Mouse (Mus musculus) erythroid progenitor cell, adult 5-6 weeks (primary cell): ENCODE data around the gene Trappc3. TPM values are rescaled to one million over a fixed set of nuclear protein-coding genes. Genes with fewer than 3 reads are reported as not detected.
A peak's percentile ranks its signal among the peaks of the same experiment; 100 is the strongest.

ENCODE experiments used
- ATAC-seq: replicated peaks from 2 replicates; pipeline ENCODE4 v1.8.0; 2016; ENCODE audit warnings: moderate number of reproducible peaks, mild to moderate bottlenecking, moderate TSS enrichment, inconsistent platforms; ENCODE audit not compliant: poor library complexity, low FRiP score, severe bottlenecking
- total RNA-seq, 2 experiments: library from RNA; stranded (forward) in 1 of 2; stranded (reverse) in 1 of 2; fragments of 150-400 nt in 1 of 2; fragments of 186-747, 209-891 nt in 1 of 2; gene quantifications; 2 replicates each; pipeline versions ENCODE4 v1.2.3 to v1.2.4; 2015 to 2017; ENCODE audit warnings: low replicate concordance in 2 of 2

The Trappc3 gene
- total RNA-seq, 2 experiments from 2014 or later, result 9.2 to 10.9 TPM

- ATAC-seq, result no peak
Observed at GRCm38 (mm10) chr4:126306827-126307226, 44.7 kb downstream of the Trappc3 start.

GRCm38 (mm10) chr4:126309211-126309921, 47.2 kb downstream of the Trappc3 start:
- ATAC-seq, result no peak

DNA sequence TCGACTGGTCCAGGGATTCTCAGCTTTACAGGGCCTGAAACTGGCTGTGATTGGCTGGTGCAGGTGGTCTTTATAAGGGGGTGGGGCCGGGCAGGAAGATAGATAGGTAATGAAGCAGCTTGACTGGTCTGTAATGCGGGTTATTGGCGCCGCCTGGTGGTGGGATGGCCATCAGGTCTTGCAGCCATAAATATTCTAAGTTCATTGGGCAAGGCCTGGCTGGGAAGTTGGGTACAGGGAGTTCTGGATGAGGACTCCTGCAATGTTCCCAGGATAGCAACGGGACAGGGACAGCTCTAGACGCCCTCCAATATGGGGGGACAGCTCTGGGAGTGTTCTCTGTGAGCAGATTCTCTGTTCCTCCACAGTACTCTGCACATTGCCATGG, 47.8 kb downstream of the Trappc3 start:
- ATAC-seq, result no peak

GRCm38 (mm10) chr4:126310344-126310743, 48.2 kb downstream of the Trappc3 start:
- no peak for ATAC-seq

DNA sequence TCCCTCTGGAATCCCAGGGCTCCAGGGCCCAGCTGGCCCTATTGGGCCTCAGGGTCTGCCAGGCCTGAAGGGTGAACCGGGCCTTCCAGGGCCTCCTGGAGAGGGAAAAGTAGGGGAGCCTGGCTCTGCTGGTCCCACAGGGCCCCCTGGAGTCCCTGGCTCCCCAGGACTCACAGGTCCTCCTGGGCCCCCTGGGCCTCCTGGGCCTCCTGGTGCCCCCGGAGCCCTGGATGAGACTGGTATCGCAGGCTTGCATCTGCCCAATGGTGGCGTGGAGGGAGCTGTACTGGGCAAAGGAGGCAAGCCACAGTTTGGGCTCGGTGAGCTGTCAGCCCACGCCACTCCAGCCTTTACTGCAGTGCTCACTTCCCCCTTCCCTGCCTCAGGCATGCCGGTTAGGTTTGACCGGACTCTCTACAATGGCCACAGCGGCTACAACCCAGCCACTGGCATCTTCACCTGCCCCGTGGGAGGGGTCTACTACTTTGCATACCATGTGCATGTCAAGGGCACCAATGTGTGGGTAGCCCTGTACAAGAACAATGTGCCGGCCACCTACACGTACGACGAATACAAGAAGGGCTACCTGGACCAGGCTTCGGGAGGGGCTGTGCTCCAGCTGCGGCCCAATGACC, 49.6 kb downstream of the Trappc3 start:
- no peak for ATAC-seq

DNA sequence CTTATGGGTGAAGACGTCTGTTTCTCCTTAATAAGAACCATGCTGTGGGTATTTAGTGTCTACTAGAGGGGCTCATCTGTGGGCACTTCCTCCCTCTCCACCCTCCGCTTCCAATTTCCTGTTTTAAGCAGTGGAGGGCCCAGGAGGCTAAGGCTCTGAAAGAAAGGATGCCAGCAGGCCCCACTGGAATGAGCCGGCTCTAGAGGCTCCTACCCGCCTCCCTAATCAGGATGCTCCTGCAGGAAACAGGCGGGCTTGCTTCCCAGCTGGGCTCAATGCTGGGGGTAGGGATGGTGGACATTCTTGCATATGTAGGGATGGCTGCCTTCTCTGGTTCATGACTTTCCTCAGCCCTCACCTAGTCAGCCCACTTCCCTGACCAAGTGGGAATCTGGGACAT, 51.1 kb downstream of the Trappc3 start:
- ATAC-seq, result no peak

- ATAC-seq, result no peak
Observed at GRCm38 (mm10) chr4:126314393-126314792, 52.3 kb downstream of the Trappc3 start.

- no peak for ATAC-seq
Observed at GRCm38 (mm10) chr4:126315931-126316330, 53.8 kb downstream of the Trappc3 start.

DNA sequence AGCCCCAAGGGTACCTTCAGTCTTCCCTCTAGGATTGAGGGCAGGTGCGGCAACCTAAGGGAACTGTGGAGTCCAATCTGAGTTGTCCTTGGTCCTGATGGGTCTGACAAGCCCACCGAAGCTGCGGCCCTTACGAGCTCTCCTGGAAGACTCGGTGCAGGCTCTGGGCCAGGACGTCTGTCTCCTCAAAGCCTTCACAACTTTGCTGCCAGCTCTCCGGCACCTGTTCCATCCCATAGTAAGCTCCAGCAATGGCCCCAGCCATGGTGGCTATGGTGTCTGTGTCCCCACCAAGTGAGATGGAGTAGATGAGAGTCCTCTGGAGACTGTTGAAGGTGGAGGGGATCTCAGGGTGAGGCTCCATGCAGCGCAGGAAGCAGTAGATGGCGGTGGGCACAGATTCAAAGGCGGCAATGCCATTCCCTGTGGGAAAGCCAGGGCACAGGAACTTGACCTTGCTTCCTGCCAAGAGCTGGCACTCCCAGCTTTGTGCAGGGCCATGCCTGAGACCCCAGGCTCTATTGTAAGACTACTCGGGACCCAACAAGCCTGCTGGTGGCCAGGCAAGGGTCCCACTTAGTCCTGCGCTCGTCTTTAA, 54.4 kb downstream of the Trappc3 start:
- ATAC-seq, result no peak

GRCm38 (mm10) chr4:126319806-126320205, 57.7 kb downstream of the Trappc3 start:
- no peak for ATAC-seq

DNA sequence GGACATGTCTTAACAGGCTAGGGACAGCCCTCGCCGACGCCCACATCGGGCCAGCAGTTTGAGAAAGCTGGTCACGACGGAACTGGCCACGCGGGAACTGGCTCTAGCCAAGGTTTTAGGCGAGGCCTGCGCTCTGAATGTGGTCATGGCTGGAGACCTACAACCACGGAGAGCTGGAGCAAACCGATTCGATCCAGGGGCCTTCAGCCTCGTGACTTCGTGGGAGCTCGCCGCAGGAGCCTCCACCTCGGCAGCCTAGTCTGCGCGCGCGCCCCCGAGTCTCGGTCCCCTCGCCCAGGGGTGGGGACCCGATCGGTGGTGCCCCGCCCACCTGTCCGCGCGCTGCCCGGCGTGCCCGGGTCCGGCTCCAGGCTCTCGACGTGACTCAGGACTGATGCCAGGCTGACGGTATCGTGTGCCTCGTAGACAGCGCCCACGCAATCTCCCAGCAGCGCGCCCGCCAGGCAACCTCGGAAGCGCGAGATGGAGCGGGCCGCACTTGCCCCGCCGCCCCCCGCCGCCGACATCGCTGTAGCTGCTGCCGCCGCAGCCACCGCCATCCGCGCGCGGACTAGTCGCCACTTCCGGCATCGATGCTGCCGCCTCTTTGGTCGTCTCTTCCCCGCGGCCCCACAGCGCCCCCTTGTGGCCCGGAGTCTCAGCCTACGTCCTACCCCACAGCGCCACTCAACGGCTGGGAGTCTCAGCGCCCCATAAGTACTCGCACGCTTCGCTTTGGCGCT, 59.2 kb downstream of the Trappc3 start, which contains the start of gene Adprhl2:
TSS of gene Adprhl2 (minus strand) at position 593 of the 743 bp plus-strand sequence.
- peak; percentile 93 for ATAC-seq

DNA sequence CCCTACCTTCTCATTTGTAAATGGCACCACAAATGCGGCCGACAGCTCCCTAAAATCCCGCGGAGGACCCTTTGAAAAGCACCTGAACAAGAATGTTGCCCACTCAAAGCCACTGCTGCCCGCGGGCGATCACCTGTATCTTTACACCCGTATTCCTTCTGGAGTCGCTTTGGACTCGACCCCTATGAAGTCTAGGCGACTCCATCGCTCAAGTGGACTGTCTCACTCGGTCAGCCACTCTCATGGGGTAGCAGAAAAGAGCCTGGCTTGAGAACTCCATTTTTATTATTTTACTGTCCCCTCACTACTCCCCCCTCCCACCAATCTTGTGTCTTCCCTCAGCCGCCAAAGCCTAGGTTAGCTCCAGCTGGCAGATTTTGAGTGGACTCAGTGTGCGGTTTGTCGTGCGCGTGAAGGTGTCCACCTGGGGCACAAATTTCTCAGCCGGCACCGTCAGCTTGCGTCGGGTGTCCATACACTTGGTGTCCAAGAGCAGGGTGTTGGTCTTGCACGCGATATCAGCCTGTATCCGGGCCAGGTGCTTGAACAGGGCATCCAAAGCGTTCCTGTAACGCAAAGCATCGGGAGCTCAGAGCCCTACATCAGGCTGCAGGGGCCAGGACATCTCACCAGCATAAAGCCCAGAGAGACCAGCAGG, 59.9 kb downstream of the Trappc3 start:
- ATAC-seq, result no peak

GRCm38 (mm10) chr4:126322646-126323045, 60.5 kb downstream of the Trappc3 start:
- no peak for ATAC-seq

DNA sequence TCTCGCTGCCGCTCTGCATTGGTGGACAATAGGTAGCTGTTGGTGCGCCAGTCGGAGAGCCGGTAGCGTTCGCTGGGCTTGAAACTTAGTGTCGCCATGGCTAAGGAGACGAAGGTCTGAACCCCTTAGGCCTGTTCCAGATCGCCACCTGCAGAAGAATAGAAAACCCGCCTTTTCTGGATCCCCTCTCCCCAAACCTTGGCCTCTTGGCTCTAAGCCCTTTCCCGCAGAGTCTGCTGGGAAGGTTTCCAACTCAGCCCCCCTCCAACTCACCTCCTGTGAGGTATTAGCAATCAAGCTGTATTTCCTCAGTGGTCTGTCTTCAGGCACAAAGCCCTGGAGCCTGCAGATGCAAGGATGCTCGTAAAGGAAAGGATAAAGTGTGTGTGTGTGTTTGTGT, 62.7 kb downstream of the Trappc3 start:
- ATAC-seq, result no peak

GRCm38 (mm10) chr4:126325281-126325861, 63.2 kb downstream of the Trappc3 start, which contains the start of gene Tekt2:
Tekt2 (minus strand) TSS chr4:126325688.
- ATAC-seq, result no peak

Other genes starting within 250 kb of the Trappc3 start
- 33.2 and 46.1 TPM in 2 replicates for gene Csf3r, start 237.8 kb upstream of the Trappc3 start, total RNA-seq (2015; ENCODE audit: low replicate concordance)
- gene Csf3r, start 237.8 kb upstream of the Trappc3 start, total RNA-seq (2017; ENCODE audit: low replicate concordance), result 11.7 and 14.2 TPM in 2 replicates
- 22.6 and 42.9 TPM in 2 replicates for gene Mrps15, start 215.4 kb upstream of the Trappc3 start, total RNA-seq (2015; ENCODE audit: low replicate concordance)
- gene Mrps15, start 215.4 kb upstream of the Trappc3 start, total RNA-seq (2017; ENCODE audit: low replicate concordance), result 15.5 and 28.0 TPM in 2 replicates
- gene Oscp1, start 203.8 kb upstream of the Trappc3 start, total RNA-seq (2015; ENCODE audit: low replicate concordance), result 1.3 and 14.8 TPM in 2 replicates
- 5.6 and 8.9 TPM in 2 replicates for gene Oscp1, start 203.8 kb upstream of the Trappc3 start, total RNA-seq (2017; ENCODE audit: low replicate concordance)
- gene Lsm10, start 165.7 kb upstream of the Trappc3 start, total RNA-seq (2015; ENCODE audit: low replicate concordance), result 18.0 and 73.2 TPM in 2 replicates
- gene Lsm10, start 165.7 kb upstream of the Trappc3 start, total RNA-seq (2017; ENCODE audit: low replicate concordance), result 2.2 and 4.1 TPM in 2 replicates
- 4.7 and 10.1 TPM in 2 replicates for gene Stk40, start 158.4 kb upstream of the Trappc3 start, total RNA-seq (2015; ENCODE audit: low replicate concordance)
- 2.4 and 6.4 TPM in 2 replicates for gene Stk40, start 158.4 kb upstream of the Trappc3 start, total RNA-seq (2017; ENCODE audit: low replicate concordance)
- gene Eva1b, start 114.6 kb upstream of the Trappc3 start, total RNA-seq (2015; ENCODE audit: low replicate concordance), result not detected in 2 replicates
- 0.51 TPM in 1 of 2 replicates, not detected in the other for gene Eva1b, start 114.6 kb upstream of the Trappc3 start, total RNA-seq (2017; ENCODE audit: low replicate concordance)
- gene Sh3d21, start 98.8 kb upstream of the Trappc3 start, total RNA-seq (2015; ENCODE audit: low replicate concordance), result 1.8 TPM in 1 of 2 replicates, not detected in the other
- gene Sh3d21, start 98.8 kb upstream of the Trappc3 start, total RNA-seq (2017; ENCODE audit: low replicate concordance), result 0.90 TPM in 1 of 2 replicates, not detected in the other
- gene Thrap3, start 59.6 kb upstream of the Trappc3 start, total RNA-seq (2015; ENCODE audit: low replicate concordance), result 169 and 213 TPM in 2 replicates
- 298 and 354 TPM in 2 replicates for gene Thrap3, start 59.6 kb upstream of the Trappc3 start, total RNA-seq (2017; ENCODE audit: low replicate concordance)
- gene Map7d1, start 6.0 kb upstream of the Trappc3 start, total RNA-seq (2015; ENCODE audit: low replicate concordance), result 6.7 and 12.3 TPM in 2 replicates
- 6.3 and 8.2 TPM in 2 replicates for gene Map7d1, start 6.0 kb upstream of the Trappc3 start, total RNA-seq (2017; ENCODE audit: low replicate concordance)
- gene Col8a2, start 24.5 kb downstream of the Trappc3 start, total RNA-seq (2015; ENCODE audit: low replicate concordance), result not detected in 2 replicates
- 0.39 TPM in 1 of 2 replicates, not detected in the other for gene Col8a2, start 24.5 kb downstream of the Trappc3 start, total RNA-seq (2017; ENCODE audit: low replicate concordance)
- gene Adprhl2, start 59.4 kb downstream of the Trappc3 start, total RNA-seq (2015; ENCODE audit: low replicate concordance), result 2.2 TPM in 1 of 2 replicates, not detected in the other
- 4.7 and 5.5 TPM in 2 replicates for gene Adprhl2, start 59.4 kb downstream of the Trappc3 start, total RNA-seq (2017; ENCODE audit: low replicate concordance)
- gene Tekt2, start 63.4 kb downstream of the Trappc3 start, total RNA-seq (2015; ENCODE audit: low replicate concordance), result not detected in 2 replicates
- gene Tekt2, start 63.4 kb downstream of the Trappc3 start, total RNA-seq (2017; ENCODE audit: low replicate concordance), result not detected in 2 replicates
- 3.4 and 13.7 TPM in 2 replicates for gene Ago3, start 167.2 kb downstream of the Trappc3 start, total RNA-seq (2015; ENCODE audit: low replicate concordance)
- gene Ago3, start 167.2 kb downstream of the Trappc3 start, total RNA-seq (2017; ENCODE audit: low replicate concordance), result 2.3 and 5.0 TPM in 2 replicates
- 4.2 and 4.3 TPM in 2 replicates for gene Ago1, start 206.3 kb downstream of the Trappc3 start, total RNA-seq (2015; ENCODE audit: low replicate concordance)
- gene Ago1, start 206.3 kb downstream of the Trappc3 start, total RNA-seq (2017; ENCODE audit: low replicate concordance), result 1.8 and 3.6 TPM in 2 replicates